Mouse (Mus musculus): Measurements from ENCODE around the gene Adrm1.

- TF ChIP-seq HCFC1 (IDR thresholded peaks at IDR 0.05; ENCODE audit: borderline replicate concordance, insufficient read depth, low read length) (no peak), ZC3H11A (IDR thresholded peaks at IDR 0.05; ENCODE audit: borderline replicate concordance, low read depth, low read length) (no peak), MAFK (IDR thresholded peaks at IDR 0.05; ENCODE audit: insufficient read depth, low read depth, low read length) (no peak), CHD2 (IDR thresholded peaks at IDR 0.05; ENCODE audit: low read depth, low read length) (no peak), ZNF384 (IDR thresholded peaks at IDR 0.05; ENCODE audit: low read depth, low read length) (no peak)
Observed at GRCm38 (mm10) chr2:180184752-180185109, 13.4 kb downstream of the Adrm1 start.
